Mouse (Mus musculus) forebrain, embryonic 15.5 days (tissue): ENCODE data around the gene Tle6. TPM values are rescaled to one million over a fixed set of nuclear protein-coding genes. Genes with fewer than 3 reads are reported as not detected.

Source experiments
- ATAC-seq: fragments of 200-750 bp; cut with Nextera tagmentation; replicated peaks from 2 replicates; pipeline ENCODE4 v1.8.0; 2017; ENCODE audit warnings: mild to moderate bottlenecking, moderate TSS enrichment, moderate library complexity
- H3K27ac ChIP-seq: fragments of 300-500 bp; sonication (generic); replicated peaks from 2 replicates; pipeline ENCODE4 v1.5.1; 2015; ENCODE audit warnings: mild to moderate bottlenecking, inconsistent platforms
- H3K27me3 ChIP-seq: fragments of 300-500 bp; sonication (generic); 2 replicates; pipeline ENCODE4 v1.6.1; 2015; ENCODE audit warnings: inconsistent platforms
- H3K36me3 ChIP-seq: fragments of 300-500 bp; sonication (generic); 2 replicates; pipeline ENCODE4 v1.6.1; 2015; ENCODE audit warnings: mild to moderate bottlenecking, inconsistent platforms
- H3K4me1 ChIP-seq: fragments of 300-500 bp; sonication (generic); 2 replicates; pipeline ENCODE4 v1.6.1; 2015; ENCODE audit warnings: inconsistent platforms
- H3K4me2 ChIP-seq: fragments of 300-500 bp; sonication (generic); replicated peaks from 2 replicates; pipeline ENCODE4 v1.6.1; 2015; ENCODE audit warnings: mild to moderate bottlenecking, inconsistent platforms
- H3K4me3 ChIP-seq: fragments of 300-500 bp; sonication (generic); 2 replicates; pipeline ENCODE4 v1.5.1; 2015; ENCODE audit warnings: mild to moderate bottlenecking, inconsistent platforms
- H3K9ac ChIP-seq: fragments of 300-500 bp; sonication (generic); replicated peaks from 2 replicates; pipeline ENCODE4 v1.6.1; 2015; ENCODE audit warnings: mild to moderate bottlenecking, inconsistent platforms
- H3K9me3 ChIP-seq: fragments of 300-500 bp; sonication (generic); 2 replicates; pipeline ENCODE4 v1.6.1; 2016; ENCODE audit warnings: inconsistent platforms
- WGBS: fragments of 180-500 bp; shearing (Covaris S2); methylation state at CpG from one replicate; pipeline ENCODE4 v1.1.7; 2015; ENCODE audit warnings: mixed read lengths; 5-methylcytosine and 5-hydroxymethylcytosine counted together
- polyA plus RNA-seq: library from polyadenylated mRNA; unstranded; fragments of >200 nt; fragmentation: Nextera tagmentation; extraction: Ambion mirVana; gene quantifications from 2 replicates; pipeline ENCODE4 v1.2.1, GENCODE M21; 2015

The Tle6 gene
- polyA plus RNA-seq, 1 experiment from 2014 or later = 4.2 TPM

DNA sequence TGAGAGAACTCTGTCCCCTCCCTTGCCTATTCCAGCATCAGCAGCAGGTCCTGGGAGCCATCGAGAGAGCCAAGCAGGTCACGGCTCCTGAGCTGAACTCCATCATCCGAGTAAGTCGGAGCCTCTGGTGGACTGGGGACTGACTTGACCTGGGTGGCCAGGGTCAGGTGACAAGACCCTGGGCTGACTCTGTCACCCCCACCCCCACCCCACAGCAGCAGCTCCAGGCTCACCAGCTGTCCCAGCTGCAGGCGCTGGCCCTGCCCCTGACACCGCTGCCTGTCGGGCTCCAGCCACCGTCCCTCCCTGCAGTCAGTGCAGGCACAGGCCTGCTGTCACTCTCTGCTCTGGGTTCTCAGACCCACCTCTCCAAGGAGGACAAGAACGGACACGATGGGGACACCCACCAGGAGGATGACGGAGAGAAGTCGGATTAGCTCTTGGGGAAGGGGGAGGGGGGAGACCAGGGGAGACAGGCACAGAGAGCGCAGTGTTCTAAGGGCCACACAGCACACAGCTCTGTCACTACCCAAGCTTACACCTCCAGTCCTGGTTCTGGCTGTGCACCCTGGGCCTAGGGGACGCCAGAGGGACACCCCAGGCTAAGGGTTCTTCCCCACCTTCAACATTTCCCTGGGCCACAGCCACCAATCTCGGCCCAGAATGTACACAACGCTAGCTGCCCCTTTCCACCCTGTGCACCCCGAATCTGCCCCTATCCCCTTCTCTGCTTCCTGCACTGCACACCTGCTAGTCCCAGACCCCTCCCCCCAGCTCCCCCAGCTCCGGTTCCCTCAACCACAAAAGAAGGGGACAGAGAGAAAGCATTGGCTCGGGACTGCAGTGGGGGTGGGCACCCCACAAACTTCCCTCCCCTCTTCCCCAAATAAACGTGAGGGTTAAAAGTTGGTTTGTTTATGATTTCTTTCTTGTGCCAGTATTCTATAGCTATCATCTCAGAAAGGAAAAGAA lies 35.3 kb downstream of the Tle6 start:
- Histone ChIP-seq H3K4me2 (no peak overlapping the region), H3K4me1 (peaks cover 68% of the 10 kb centered on the region), H3K36me3 (peaks cover 29% of the 10 kb centered on the region), H3K27me3 (peaks cover 21% of the 10 kb centered on the region; the same call in 1 of the 2 replicates), H3K4me3 (no peak overlapping the region), H3K9me3 (no peaks in the 10 kb centered on the region), H3K9ac (no peak overlapping the region), H3K27ac (no peak overlapping the region)
- WGBS = 42% methylated on average over 20 of the region's 20 CpGs
- ATAC-seq = no peak

DNA sequence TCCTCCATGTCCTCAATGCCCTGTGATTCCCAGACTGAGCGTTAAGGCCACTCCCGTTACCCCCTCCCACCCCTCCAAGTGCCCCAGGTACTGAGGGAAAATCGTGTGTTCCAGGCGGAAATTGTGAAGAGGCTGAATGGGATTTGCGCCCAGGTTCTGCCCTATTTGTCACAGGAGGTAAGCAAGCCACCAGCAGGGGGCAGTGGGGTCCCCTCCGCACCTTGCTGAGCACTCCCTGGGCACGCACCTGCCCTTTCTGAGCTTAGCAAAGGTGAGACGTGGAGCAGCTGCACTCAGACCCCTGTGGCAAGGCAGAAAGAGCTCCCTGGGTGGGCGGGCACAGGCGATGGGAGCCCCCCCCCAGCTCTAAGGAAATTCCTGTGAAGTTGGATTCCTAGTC lies 36.1 kb downstream of the Tle6 start:
- peaks cover 63% of the 10 kb centered on the region for H3K4me1 ChIP-seq
- H3K4me3 ChIP-seq = no peak overlapping the region
- peaks cover 21% of the 10 kb centered on the region; the same call in 1 of the 2 replicates for H3K27me3 ChIP-seq
- ATAC-seq = no peak
- H3K9ac ChIP-seq = no peak overlapping the region
- H3K4me2 ChIP-seq = no peak overlapping the region
- H3K27ac ChIP-seq = no peak overlapping the region
- peaks cover 29% of the 10 kb centered on the region for H3K36me3 ChIP-seq
- WGBS = 23% methylated on average over 10 of the region's 10 CpGs
- no peaks in the 10 kb centered on the region for H3K9me3 ChIP-seq

DNA sequence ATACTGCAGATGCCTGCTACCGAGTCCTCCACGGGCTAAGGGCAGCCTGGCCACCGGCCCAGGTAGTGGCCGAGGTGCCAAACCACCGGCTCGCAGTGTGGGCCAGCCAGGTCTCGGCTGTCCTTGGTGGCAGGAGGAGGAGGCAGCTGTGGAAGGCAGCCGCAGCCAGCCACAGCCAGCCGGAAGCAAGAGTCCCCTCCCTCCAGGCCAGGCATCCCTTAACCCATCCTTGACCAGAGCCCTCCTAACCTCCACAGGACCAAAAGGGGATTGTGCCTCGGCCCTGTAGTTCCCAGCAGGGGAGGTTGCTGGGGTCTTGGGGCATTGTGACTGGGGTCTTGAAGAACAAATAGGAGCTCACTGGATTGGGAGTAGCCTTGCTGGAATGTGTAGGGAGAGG lies 36.7 kb downstream of the Tle6 start:
- WGBS = 11% methylated on average over 10 of the region's 10 CpGs
- no peak overlapping the region for H3K9ac ChIP-seq
- H3K9me3 ChIP-seq = no peaks in the 10 kb centered on the region
- H3K4me2 ChIP-seq = peak overlapping the region; percentile 5; the same call in 1 of the 2 replicates
- H3K4me1 ChIP-seq = peaks cover 60% of the 10 kb centered on the region
- peaks cover 21% of the 10 kb centered on the region; the same call in 1 of the 2 replicates for H3K27me3 ChIP-seq
- peaks cover 29% of the 10 kb centered on the region for H3K36me3 ChIP-seq
- H3K27ac ChIP-seq = no peak overlapping the region
- ATAC-seq = no peak
- H3K4me3 ChIP-seq = peak overlapping the region; percentile 14

DNA sequence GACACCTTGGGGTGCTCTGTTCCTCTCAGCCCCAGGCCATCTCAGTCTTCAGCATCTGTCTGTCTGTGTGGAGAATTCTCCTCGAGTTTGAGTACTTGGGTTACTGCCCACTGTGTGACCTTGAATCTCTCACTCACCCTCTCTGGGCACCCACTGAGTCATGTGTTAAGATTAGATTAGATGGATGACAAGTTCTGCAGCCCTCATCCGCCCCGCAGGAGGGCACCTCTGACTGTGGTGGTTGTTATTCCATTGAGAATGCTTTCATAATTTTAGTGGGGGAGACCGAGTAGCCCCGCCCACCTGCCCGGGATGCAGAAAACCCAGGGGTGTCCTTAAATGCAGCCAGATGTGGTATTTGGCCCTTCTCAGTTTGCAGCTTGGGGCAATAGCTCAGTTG lies 37.4 kb downstream of the Tle6 start:
- ATAC-seq = no peak
- peaks cover 29% of the 10 kb centered on the region for H3K36me3 ChIP-seq
- H3K9ac ChIP-seq = no peak overlapping the region
- H3K4me1 ChIP-seq = peaks cover 58% of the 10 kb centered on the region
- H3K4me2 ChIP-seq = peak overlapping the region; percentile 5; the same call in 1 of the 2 replicates
- no peak overlapping the region for H3K27ac ChIP-seq
- 0 out of 2 replicates have a peak overlapping the region, but pooled peaks have one; percentile 14 for H3K4me3 ChIP-seq
- 55% methylated on average over 6 of the region's 6 CpGs for WGBS
- H3K9me3 ChIP-seq = no peaks in the 10 kb centered on the region
- peaks cover 21% of the 10 kb centered on the region; the same call in 1 of the 2 replicates for H3K27me3 ChIP-seq

DNA sequence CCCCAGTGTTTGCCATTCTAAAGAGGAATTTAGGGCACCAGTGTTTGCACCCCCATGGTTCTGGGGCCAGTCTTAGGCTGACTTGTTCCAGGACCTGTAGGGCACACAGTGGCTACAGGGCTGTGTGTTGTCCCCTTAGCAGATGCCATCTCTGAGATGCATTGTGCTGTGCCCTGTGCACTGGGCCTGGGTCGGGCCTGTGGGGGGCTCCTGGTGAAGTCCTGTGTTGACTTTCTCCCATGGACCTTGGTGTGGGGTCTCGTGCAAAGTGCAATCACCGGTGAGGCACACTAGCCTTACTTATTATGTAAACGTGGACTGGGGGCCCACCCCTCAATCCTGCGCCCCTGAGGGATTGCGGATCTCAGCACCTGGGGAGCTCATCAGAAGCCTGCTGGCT lies 38.5 kb downstream of the Tle6 start:
- Histone ChIP-seq H3K4me1 (peaks cover 49% of the 10 kb centered on the region), H3K36me3 (peaks cover 29% of the 10 kb centered on the region), H3K4me2 (no peak overlapping the region; the same call in 1 of the 2 replicates), H3K27ac (no peak overlapping the region; the same call in 1 of the 2 replicates), H3K9ac (no peak overlapping the region), H3K9me3 (no peaks in the 10 kb centered on the region), H3K4me3 (no peak overlapping the region), H3K27me3 (peaks cover 16% of the 10 kb centered on the region; the same call in 1 of the 2 replicates)
- 74% methylated on average over 6 of the region's 6 CpGs for WGBS
- ATAC-seq = no peak

DNA sequence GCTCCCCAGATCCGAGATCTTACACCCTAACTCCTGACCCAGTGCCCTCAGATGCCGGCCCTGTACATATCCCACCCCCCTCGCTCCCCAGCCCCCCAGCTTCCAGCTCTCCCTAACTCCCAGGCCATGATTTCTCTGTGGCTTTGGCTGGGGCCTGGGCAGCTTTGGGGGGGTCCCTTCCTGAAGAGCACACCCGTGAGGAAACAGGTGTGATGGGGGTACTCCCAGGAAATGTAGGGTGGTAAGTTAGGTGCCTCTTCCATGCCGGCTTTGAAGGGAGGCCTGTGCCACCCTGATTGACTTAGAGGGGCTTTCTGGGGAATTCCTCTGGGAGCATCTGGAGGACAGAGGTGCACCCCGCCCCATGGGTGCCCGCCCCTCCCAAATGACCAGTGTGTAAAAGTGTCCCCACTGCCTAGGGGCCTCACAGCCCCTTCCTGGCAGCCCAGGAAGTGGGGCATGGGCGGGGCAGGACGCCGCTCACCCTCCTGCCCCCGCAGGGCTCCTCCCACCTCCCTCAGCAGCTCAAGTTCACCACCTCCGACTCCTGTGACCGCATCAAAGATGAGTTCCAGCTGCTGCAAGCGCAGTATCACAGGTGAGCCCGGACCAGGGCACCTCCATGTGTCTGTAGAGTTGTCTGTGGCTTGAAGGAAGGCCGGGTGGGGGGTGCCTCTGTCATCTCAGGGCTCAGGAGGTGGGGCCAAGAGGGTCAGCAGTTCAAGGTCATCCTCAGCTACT lies 40.0 kb downstream of the Tle6 start:
- peaks cover 19% of the 10 kb centered on the region for H3K36me3 ChIP-seq
- H3K27ac ChIP-seq = peak overlapping the region; percentile 92
- H3K4me1 ChIP-seq = peaks cover 49% of the 10 kb centered on the region
- H3K9me3 ChIP-seq = no peaks in the 10 kb centered on the region
- peak overlapping the region; percentile 89 for H3K4me2 ChIP-seq
- no peak for ATAC-seq
- H3K4me3 ChIP-seq = peak overlapping the region; percentile 91
- peak overlapping the region; percentile 99 for H3K9ac ChIP-seq
- H3K27me3 ChIP-seq = peaks cover 6% of the 10 kb centered on the region; the same call in 1 of the 2 replicates
- 29% methylated on average over 16 of the region's 16 CpGs for WGBS

DNA sequence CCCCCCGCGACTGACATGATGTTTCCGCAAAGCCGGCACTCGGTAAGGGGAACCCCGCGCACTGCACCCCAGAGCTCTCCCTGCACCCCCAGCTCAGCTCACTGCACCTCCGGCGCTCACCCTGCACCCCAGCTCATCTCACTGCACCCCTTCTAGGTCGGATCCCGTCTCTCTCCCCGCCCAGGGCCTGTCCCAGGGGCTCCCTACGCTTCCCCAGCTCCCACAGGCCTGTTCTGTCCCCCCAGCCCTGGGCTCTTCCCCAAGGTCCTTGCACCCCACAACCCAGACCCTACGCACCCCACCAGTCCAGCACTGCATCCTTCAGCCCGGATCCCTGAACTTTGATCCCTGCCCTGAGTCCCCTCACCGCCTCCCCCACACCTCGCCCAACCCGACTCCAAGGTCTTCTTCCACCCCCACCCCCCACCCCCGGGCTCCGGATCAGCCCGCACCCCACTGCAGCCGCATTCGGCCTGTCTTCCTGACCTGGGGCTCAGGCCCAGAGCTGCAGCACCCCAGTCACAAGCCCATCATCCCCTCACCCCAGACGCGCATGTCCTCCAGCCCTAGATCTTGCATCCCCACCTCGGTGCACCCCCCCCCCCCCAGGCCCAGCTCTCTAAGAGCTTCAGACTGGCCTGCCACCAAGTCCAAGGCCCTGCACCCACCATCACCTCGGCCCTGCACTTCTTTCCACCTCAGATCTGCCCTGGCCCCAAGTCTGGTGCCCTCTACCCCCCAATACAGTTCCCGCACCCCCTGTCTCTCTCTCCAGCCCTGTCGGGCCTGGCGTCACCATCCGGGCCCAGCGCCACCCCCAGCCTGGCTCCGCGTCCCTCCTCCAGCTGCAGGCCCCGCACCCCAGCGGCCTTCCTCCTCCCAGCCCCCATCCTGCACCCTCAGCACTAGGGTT lies 41.0 kb downstream of the Tle6 start:
- WGBS = 2% methylated on average over 33 of the region's 36 CpGs
- H3K4me1 ChIP-seq = peaks cover 49% of the 10 kb centered on the region

DNA sequence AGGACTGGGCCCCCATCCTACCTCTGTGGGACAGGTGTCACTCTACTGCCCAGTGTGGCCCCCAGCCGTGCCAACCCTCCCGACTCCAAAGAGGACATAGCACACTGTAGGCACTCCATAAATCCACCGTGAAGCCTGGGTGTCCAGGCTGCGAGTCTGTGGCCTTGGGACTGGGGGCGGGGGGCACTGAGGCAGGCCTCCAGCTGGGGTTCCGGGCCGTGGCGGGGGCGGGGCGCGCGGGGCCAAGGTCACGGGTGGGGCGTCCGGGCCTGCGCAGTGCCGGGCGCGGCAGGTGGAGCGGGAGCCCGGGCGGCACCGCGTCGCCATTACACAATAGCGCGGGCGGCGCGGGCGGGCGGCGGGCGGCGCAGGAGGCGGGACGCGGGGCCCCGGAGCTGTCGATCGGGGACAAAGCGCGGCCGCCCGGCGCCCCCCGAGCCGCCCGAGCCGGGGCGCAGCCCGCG lies 41.7 kb downstream of the Tle6 start, which contains the start of gene Aes:
Gene Aes, plus strand, starts transcription at position 326 of the 464 bp plus-strand sequence.
- peak; percentile 73 for ATAC-seq
- Histone ChIP-seq H3K36me3 (peaks cover 3% of the 10 kb centered on the region; the same call in 1 of the 2 replicates), H3K9me3 (no peaks in the 10 kb centered on the region), H3K4me1 (peaks cover 42% of the 10 kb centered on the region), H3K4me2 (peak within 1 kb of the TSS; percentile 89), H3K4me3 (peak within 1 kb of the TSS; percentile 91), H3K27me3 (no peaks in the 10 kb centered on the region), H3K27ac (peak within 1 kb of the TSS; percentile 92), H3K9ac (peak within 1 kb of the TSS; percentile 99)
- under 1% methylated on average over 31 of the region's 53 CpGs for WGBS

More for the DNA sequence above, 41.0 kb downstream of the Tle6 start:
- peak; percentile 55 for ATAC-seq
- H3K36me3 ChIP-seq = peaks cover 9% of the 10 kb centered on the region
- peaks cover 1% of the 10 kb centered on the region; the same call in 1 of the 2 replicates for H3K27me3 ChIP-seq
- H3K4me3 ChIP-seq = peak overlapping the region; percentile 91
- H3K27ac ChIP-seq = peak overlapping the region; percentile 92
- peak overlapping the region; percentile 89 for H3K4me2 ChIP-seq
- peak overlapping the region; percentile 99 for H3K9ac ChIP-seq
- H3K9me3 ChIP-seq = no peaks in the 10 kb centered on the region

DNA sequence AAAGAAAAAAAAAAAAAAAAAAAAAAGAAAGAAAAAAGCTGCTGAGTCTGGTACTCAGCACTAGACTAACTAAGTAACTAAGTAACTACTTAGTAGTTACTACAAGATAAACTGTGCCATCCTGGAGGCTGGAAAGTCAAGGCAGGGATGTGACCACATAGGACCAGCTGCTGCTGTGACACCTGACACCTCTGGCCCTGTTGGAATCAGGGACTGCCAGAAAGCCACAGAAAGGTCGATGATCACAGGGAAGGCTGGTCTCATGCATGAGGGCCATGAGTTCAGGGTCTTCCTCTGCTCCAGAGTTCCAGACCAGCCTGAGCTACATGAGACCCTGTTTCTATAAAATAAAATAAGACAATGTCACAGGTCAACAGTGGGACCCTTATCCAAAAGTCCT lies 43.4 kb downstream of the Tle6 start:
- H3K9ac ChIP-seq = no peak overlapping the region
- H3K4me1 ChIP-seq = peaks cover 27% of the 10 kb centered on the region
- WGBS = 63% methylated on average over 1 of the region's 1 CpGs
- no peak overlapping the region for H3K4me2 ChIP-seq
- ATAC-seq = no peak
- H3K36me3 ChIP-seq = no peaks in the 10 kb centered on the region
- H3K4me3 ChIP-seq = no peak overlapping the region
- H3K9me3 ChIP-seq = no peaks in the 10 kb centered on the region
- H3K27me3 ChIP-seq = no peaks in the 10 kb centered on the region
- H3K27ac ChIP-seq = no peak overlapping the region

DNA sequence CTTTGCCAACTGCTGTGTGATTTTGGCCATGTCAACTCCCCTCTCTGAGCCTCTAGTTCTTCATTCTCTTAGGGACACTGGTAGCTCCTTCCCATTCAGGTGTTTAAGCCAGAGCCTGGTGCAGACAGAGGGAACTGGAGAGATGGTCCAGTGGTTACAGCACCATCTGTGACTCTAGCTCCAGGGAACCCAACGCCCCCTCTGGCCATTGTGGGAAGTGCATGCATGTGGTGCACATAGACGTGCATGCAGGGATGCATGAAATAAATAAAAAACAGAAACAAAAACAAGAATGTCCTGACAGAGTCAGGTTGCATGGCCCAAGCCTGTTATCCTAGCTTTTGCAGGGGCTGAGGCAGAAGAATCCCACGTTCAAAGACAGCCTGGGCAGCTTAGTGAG lies 44.6 kb downstream of the Tle6 start:
- 76% methylated on average over 3 of the region's 3 CpGs for WGBS

More for the DNA sequence above, 44.6 kb downstream of the Tle6 start:
- no peak overlapping the region for H3K4me2 ChIP-seq
- no peak for ATAC-seq
- no peak overlapping the region for H3K9ac ChIP-seq
- H3K27me3 ChIP-seq = no peaks in the 10 kb centered on the region
- no peak overlapping the region for H3K27ac ChIP-seq
- H3K9me3 ChIP-seq = no peaks in the 10 kb centered on the region
- no peak overlapping the region for H3K4me3 ChIP-seq
- peaks cover 23% of the 10 kb centered on the region for H3K4me1 ChIP-seq
- H3K36me3 ChIP-seq = no peaks in the 10 kb centered on the region
